Comparison of ENCODE assay signal across 8 mouse cellular contexts in the genomic region with DNA sequence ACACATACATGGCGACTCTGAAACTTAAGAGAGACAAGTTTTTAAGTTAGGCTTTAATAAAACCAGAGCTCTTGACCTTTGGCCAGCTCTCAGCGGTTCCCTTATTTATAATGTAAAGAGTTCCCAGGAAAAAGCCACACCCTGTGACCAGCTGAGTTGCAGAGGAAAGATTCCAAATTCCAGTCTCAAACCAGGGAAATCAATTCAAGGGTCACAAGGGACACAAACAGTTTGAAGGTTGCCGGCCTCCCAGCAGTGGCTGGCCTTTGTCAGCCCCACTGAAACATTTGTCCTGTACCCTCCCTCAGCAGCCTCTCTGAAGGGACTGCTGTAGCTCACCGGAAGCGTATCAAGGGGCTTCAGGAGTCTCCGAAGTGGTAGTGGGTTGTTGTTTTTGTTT. TPM values are rescaled to one million over a fixed set of nuclear protein-coding genes. Genes with fewer than 3 reads are reported as not detected.
DNase-seq lines count a peak whose midpoint lies in the region; ATAC-seq and TF ChIP-seq lines count a peak whose summit lies in the region.

No protein-coding gene starts in this region.

- H3K36me3 ChIP-seq in kidney, adult 2 months (ENCODE audit: control insufficient read depth, insufficient read depth, low read length): no peaks in the 10 kb centered on the region
- H3K36me3 ChIP-seq in embryonic facial prominence, embryonic 12.5 days: peaks cover 43% of the 10 kb centered on the region
- 0 out of 2 replicates have a peak, but pooled peaks cover 2% of the 10 kb centered on the region for H3K36me3 ChIP-seq in intestine, postnatal 0 days (ENCODE audit: control insufficient read depth, insufficient read depth)
- 0 out of 2 replicates have a peak, but pooled peaks cover 10% of the 10 kb centered on the region for H3K36me3 ChIP-seq in neural tube, embryonic 13.5 days

- peak; percentile 18 for DNase-seq in kidney, adult 2 months
- DNase-seq in kidney, postnatal 25 days: no peak
- DNase-seq in layer of hippocampus, adult 9-11 months: no peak
- DNase-seq in right cerebral cortex, adult 18-20 months: no peak
- DNase-seq in cerebellum, postnatal 10 days: no peak

- no peak for TF ChIP-seq POLR2A in kidney, adult 2 months (IDR thresholded peaks at IDR 0.05; ENCODE audit: low read depth, low read length)

- WGBS in kidney, adult 2 months: 49% methylated on average over 6 of the region's 6 CpGs
- WGBS in embryonic facial prominence, embryonic 12.5 days: 24% methylated on average over 6 of the region's 6 CpGs
- WGBS in intestine, postnatal 0 days: 22% methylated on average over 6 of the region's 6 CpGs
- 17% methylated on average over 6 of the region's 6 CpGs for WGBS in neural tube, embryonic 13.5 days

- H3K4me1 ChIP-seq in kidney, adult 2 months (ENCODE audit: control insufficient read depth, insufficient read depth, low read length): no peaks in the 10 kb centered on the region
- H3K4me1 ChIP-seq in embryonic facial prominence, embryonic 12.5 days: peaks cover 23% of the 10 kb centered on the region
- no peaks in the 10 kb centered on the region; the same call in 1 of the 2 replicates for H3K4me1 ChIP-seq in intestine, postnatal 0 days (replicated peaks; ENCODE audit: control insufficient read depth, insufficient read depth, low read length)
- peaks cover 9% of the 10 kb centered on the region for H3K4me1 ChIP-seq in neural tube, embryonic 13.5 days (replicated peaks)

- no peak for TF ChIP-seq CTCF in kidney, adult 2 months (conservative IDR thresholded peaks at IDR 0.05; ENCODE audit: insufficient read depth, insufficient read length, low read depth, low read length)
- no peak for TF ChIP-seq CTCF in intestine, postnatal 0 days (IDR thresholded peaks at IDR 0.05; ENCODE audit: low read depth)

- H3K27ac ChIP-seq in kidney, adult 2 months (ENCODE audit: insufficient read depth, low read depth, low read length): no peak overlapping the region
- no peak overlapping the region for H3K27ac ChIP-seq in embryonic facial prominence, embryonic 12.5 days
- H3K27ac ChIP-seq in intestine, postnatal 0 days (ENCODE audit: low read depth, low read length): no peak overlapping the region
- H3K27ac ChIP-seq in neural tube, embryonic 13.5 days (replicated peaks): no peak overlapping the region

- no peak overlapping the region for H3K4me3 ChIP-seq in kidney, adult 2 months (ENCODE audit: insufficient read depth, low read depth, low read length)
- peak overlapping the region; percentile 83 for H3K4me3 ChIP-seq in embryonic facial prominence, embryonic 12.5 days
- H3K4me3 ChIP-seq in intestine, postnatal 0 days (ENCODE audit: low read depth, low read length): no peak overlapping the region
- H3K4me3 ChIP-seq in neural tube, embryonic 13.5 days: peak overlapping the region; percentile 20

- H3K9ac ChIP-seq in embryonic facial prominence, embryonic 12.5 days: peak overlapping the region; percentile 36
- no peak overlapping the region for H3K9ac ChIP-seq in intestine, postnatal 0 days (ENCODE audit: low read depth, low read length)
- H3K9ac ChIP-seq in neural tube, embryonic 13.5 days: no peak overlapping the region

- no peak for ATAC-seq in embryonic facial prominence, embryonic 12.5 days (ENCODE audit: insufficient number of reproducible peaks, insufficient read depth, low FRiP score, low TSS enrichment)
- peak; percentile 21; the same call in 1 of the 2 replicates for ATAC-seq in intestine, postnatal 0 days
- no peak for ATAC-seq in neural tube, embryonic 13.5 days (ENCODE audit: low read depth)

- H3K9me3 ChIP-seq in embryonic facial prominence, embryonic 12.5 days: no peaks in the 10 kb centered on the region
- no peaks in the 10 kb centered on the region for H3K9me3 ChIP-seq in intestine, postnatal 0 days (ENCODE audit: control insufficient read depth)
- no peaks in the 10 kb centered on the region for H3K9me3 ChIP-seq in neural tube, embryonic 13.5 days

- peak overlapping the region; percentile 86 for H3K4me2 ChIP-seq in embryonic facial prominence, embryonic 12.5 days (replicated peaks)
- H3K4me2 ChIP-seq in intestine, postnatal 0 days (replicated peaks; ENCODE audit: low read depth): peak overlapping the region; percentile 35; the same call in 1 of the 2 replicates
- H3K4me2 ChIP-seq in neural tube, embryonic 13.5 days: peak overlapping the region; percentile 86

- no peaks in the 10 kb centered on the region for H3K27me3 ChIP-seq in kidney, adult 2 months (replicated peaks; ENCODE audit: control insufficient read depth, insufficient read depth, low read length)
- H3K27me3 ChIP-seq in embryonic facial prominence, embryonic 12.5 days: no peaks in the 10 kb centered on the region
- H3K27me3 ChIP-seq in intestine, postnatal 0 days (replicated peaks; ENCODE audit: control insufficient read depth, insufficient read depth, low read length): no peaks in the 10 kb centered on the region
- peaks cover 6% of the 10 kb centered on the region for H3K27me3 ChIP-seq in neural tube, embryonic 13.5 days

RNA-seq across cellular contexts. Expression of gene Fn1, which starts 2.3 kb away (rescaled TPM):
- polyA plus RNA-seq in kidney, adult 2 months (2012; rRNA removed): 47.3 and 53.2 TPM in 2 replicates
- polyA plus RNA-seq in embryonic facial prominence, embryonic 12.5 days (2016; fragmentation: Nextera tagmentation; extraction: Ambion mirVana): 233 and 238 TPM in 2 replicates
- 38.3 and 43.1 TPM in 2 replicates for polyA plus RNA-seq in intestine, postnatal 0 days (2015; fragmentation: Nextera tagmentation; extraction: Ambion mirVana)
- 38.7 and 59.1 TPM in 2 replicates for polyA plus RNA-seq in neural tube, embryonic 13.5 days (2015; fragmentation: Nextera tagmentation; extraction: Ambion mirVana)

Comparison
In these comparisons a context has a peak if more than half of its experiments do, and no peak if none do; other contexts are left out.
1. H3K4me3 ChIP-seq: peak in embryonic facial prominence, embryonic 12.5 days (single experiment) and neural tube, embryonic 13.5 days (single experiment); none in kidney, adult 2 months (single experiment) and intestine, postnatal 0 days (single experiment).
2. H3K4me2 ChIP-seq: peak in every context shown above with its lines; median percentile 86 in embryonic facial prominence, embryonic 12.5 days; 86 in neural tube, embryonic 13.5 days; 35 in intestine, postnatal 0 days.